Mouse (Mus musculus) myocyte (in vitro differentiated cells): ENCODE data around the gene Chuk.

Experiments used
- CEBPB ChIP-seq: IDR thresholded peaks from 2 replicates; pipeline ENCODE4 v1.6.1; 2011; ENCODE audit warnings: mild to moderate bottlenecking, moderate library complexity; ENCODE audit not compliant: poor library complexity, insufficient read depth, severe bottlenecking
- E2F4 ChIP-seq: IDR thresholded peaks from one replicate; pipeline ENCODE4 v1.6.1; 2011; ENCODE audit warnings: mild to moderate bottlenecking, control low read depth, moderate library complexity; ENCODE audit not compliant: insufficient read depth
- MAX ChIP-seq: IDR thresholded peaks from one replicate; pipeline ENCODE4 v1.6.1; 2011; ENCODE audit warnings: low read depth, mild to moderate bottlenecking, control low read depth
- MYOD1 ChIP-seq, 3 experiments: IDR thresholded peaks; one replicate each; pipeline ENCODE4 v1.6.1; 2011; ENCODE audit warnings: control low read depth in 2 of 3, low read depth in 2 of 3, mild to moderate bottlenecking in 2 of 3, moderate library complexity in 1 of 3; ENCODE audit not compliant: insufficient read length in 2 of 3, control insufficient read depth in 1 of 3
- MYOG ChIP-seq, 3 experiments: IDR thresholded peaks; one replicate each; pipeline ENCODE4 v1.6.1; 2011; ENCODE audit warnings: control low read depth in 2 of 3, low read depth in 2 of 3, mild to moderate bottlenecking in 2 of 3; ENCODE audit not compliant: insufficient read length in 2 of 3, control insufficient read depth in 1 of 3, insufficient read depth in 1 of 3
- POLR2A ChIP-seq: IDR thresholded peaks from one replicate; pipeline ENCODE4 v1.6.1; 2011; ENCODE audit warnings: low read depth, mild to moderate bottlenecking, control low read depth, moderate library complexity; ENCODE audit not compliant: insufficient read length
- POLR2AphosphoS2 ChIP-seq: IDR thresholded peaks from one replicate; pipeline ENCODE4 v1.6.1; 2011; ENCODE audit warnings: low read depth, control low read depth; ENCODE audit not compliant: insufficient read length
- REST ChIP-seq: IDR thresholded peaks from one replicate; pipeline ENCODE4 v1.6.1; 2011; ENCODE audit warnings: mild to moderate bottlenecking, control low read depth, moderate library complexity; ENCODE audit not compliant: insufficient read depth, insufficient read length
- SRF ChIP-seq: IDR thresholded peaks from one replicate; pipeline ENCODE4 v1.6.1; 2011; ENCODE audit warnings: low read depth; ENCODE audit not compliant: control insufficient read depth, insufficient read length
- TCF12 ChIP-seq: IDR thresholded peaks from one replicate; pipeline ENCODE4 v1.6.1; 2011; ENCODE audit warnings: mild to moderate bottlenecking, control low read depth; ENCODE audit not compliant: poor library complexity, insufficient read depth, severe bottlenecking
- TCF3 ChIP-seq: IDR thresholded peaks from one replicate; pipeline ENCODE4 v1.6.1; 2011; ENCODE audit warnings: low read depth, control low read depth; ENCODE audit not compliant: insufficient read length
- USF1 ChIP-seq: IDR thresholded peaks from one replicate; pipeline ENCODE4 v1.6.1; 2011; ENCODE audit warnings: low read depth, mild to moderate bottlenecking, control low read depth, moderate library complexity

- TF ChIP-seq MYOD1 (IDR thresholded peaks at IDR 0.05; ENCODE audit: control insufficient read depth in 1 of 3, insufficient read length in 2 of 3, low read depth in 2 of 3), result no peak
- TF ChIP-seq USF1, result no peak
- TF ChIP-seq CEBPB, result no peak
- no peak for TF ChIP-seq E2F4
- TF ChIP-seq POLR2A, result no peak
- TF ChIP-seq MYOG (IDR thresholded peaks at IDR 0.05; ENCODE audit: control insufficient read depth in 1 of 3, insufficient read depth in 1 of 3, insufficient read length in 2 of 3, low read depth in 2 of 3), result no peak
- no peak for TF ChIP-seq MAX
- TF ChIP-seq TCF12, result no peak
- no peak for TF ChIP-seq POLR2AphosphoS2
- no peak for TF ChIP-seq REST
- TF ChIP-seq TCF3, result no peak
- TF ChIP-seq SRF, result no peak
Observed at GRCm38 (mm10) chr19:44086278-44086677, 21.0 kb downstream of the Chuk start.
